Mouse (Mus musculus) CH12.LX (cell line): ENCODE results near the gene Fbxo39. TPM values are rescaled to one million over a fixed set of nuclear protein-coding genes. Genes with fewer than 3 reads are reported as not detected.

ENCODE experiments used
- DNase-seq: peaks from one replicate; pipeline ENCODE4 v3.0.0-alpha.2; 2013; ENCODE audit errors: extremely low read depth
- H3K27ac ChIP-seq: 2 replicates; pipeline ENCODE4 v1.5.1; 2012; ENCODE audit warnings: low read depth, mild to moderate bottlenecking, control low read depth, moderate library complexity; ENCODE audit not compliant: insufficient read depth
- H3K27me3 ChIP-seq: replicated peaks from 2 replicates; pipeline ENCODE3; 2012; ENCODE audit warnings: inconsistent platforms
- H3K36me3 ChIP-seq, 2 experiments: replicated peaks in 1 of 2; 2 replicates each; pipeline versions ENCODE3 to v1.6.1; 2012; ENCODE audit warnings: inconsistent platforms in 1 of 2, low read length in 1 of 2, mild to moderate bottlenecking in 1 of 2, mixed read lengths in 1 of 2, moderate library complexity in 1 of 2; ENCODE audit not compliant: control insufficient read depth in 1 of 2, insufficient read depth in 1 of 2
- H3K4me1 ChIP-seq, 2 experiments: 2 replicates each; pipeline ENCODE4 v1.6.1; 2012; ENCODE audit warnings: inconsistent platforms in 1 of 2, moderate library complexity in 1 of 2; ENCODE audit not compliant: insufficient read depth in 2 of 2, control insufficient read depth in 1 of 2
- H3K4me2 ChIP-seq: 2 replicates; pipeline ENCODE4 v1.6.1; 2012; ENCODE audit warnings: low read depth, mild to moderate bottlenecking, control low read depth; ENCODE audit not compliant: poor library complexity, insufficient read depth, severe bottlenecking
- H3K4me3 ChIP-seq, 3 experiments: fragments of 150-350 bp in 1 of 3; sonication (generic) in 1 of 3; replicated peaks in 1 of 3; 2 replicates each; pipeline versions ENCODE3 to v1.5.1; 2011 to 2012; ENCODE audit warnings: low read depth in 2 of 3, low read length in 2 of 3, mild to moderate bottlenecking in 2 of 3, moderate library complexity in 2 of 3, control low read depth in 1 of 3, improper control_type of control experiment in 1 of 3, inconsistent platforms in 1 of 3, mixed read lengths in 1 of 3; ENCODE audit not compliant: poor library complexity in 1 of 3
- H3K79me2 ChIP-seq: replicated peaks from 2 replicates; pipeline ENCODE4 v1.6.1; 2012; ENCODE audit warnings: mild to moderate bottlenecking, moderate library complexity; ENCODE audit not compliant: control insufficient read depth, poor library complexity, insufficient read depth, severe bottlenecking; ENCODE audit errors: extremely low read depth
- H3K9ac ChIP-seq: 2 replicates; pipeline ENCODE4 v1.6.1; 2012; ENCODE audit warnings: low read depth, mild to moderate bottlenecking, control low read depth, moderate library complexity; ENCODE audit not compliant: insufficient read depth
- H3K9me3 ChIP-seq: replicated peaks from 2 replicates; pipeline ENCODE3; 2012; ENCODE audit warnings: low read length, inconsistent platforms, mixed read lengths
- BHLHE40 ChIP-seq: IDR thresholded peaks from 2 replicates; pipeline ENCODE4 v1.6.1; 2011; ENCODE audit warnings: mild to moderate bottlenecking, low read depth, low read length, improper control_type of control experiment
- CHD2 ChIP-seq: IDR thresholded peaks from 2 replicates; pipeline ENCODE4 v1.6.1; 2011; ENCODE audit warnings: low read length, improper control_type of control experiment
- CTCF ChIP-seq, 2 experiments: IDR thresholded peaks in 1 of 2; conservative IDR thresholded peaks in 1 of 2; 2 replicates each; pipeline ENCODE4 v1.5.1; 2011 to 2012; ENCODE audit warnings: low read depth in 2 of 2, low read length in 2 of 2, improper control_type of control experiment in 1 of 2, inconsistent platforms in 1 of 2, mild to moderate bottlenecking in 1 of 2, moderate library complexity in 1 of 2
- E2F4 ChIP-seq: IDR thresholded peaks from 2 replicates; pipeline ENCODE4 v1.6.1; 2011; ENCODE audit warnings: low read depth, low read length, improper control_type of control experiment; ENCODE audit not compliant: insufficient replicate concordance
- EP300 ChIP-seq: IDR thresholded peaks from 2 replicates; pipeline ENCODE4 v1.6.1; 2011; ENCODE audit warnings: low read length, improper control_type of control experiment
- ETS1 ChIP-seq: conservative IDR thresholded peaks from 2 replicates; pipeline ENCODE4 v1.6.1; 2012; ENCODE audit warnings: low read depth, mild to moderate bottlenecking, inconsistent platforms, low read length, improper control_type of control experiment, moderate library complexity
- GABPA ChIP-seq: IDR thresholded peaks from 2 replicates; pipeline ENCODE4 v1.6.1; 2012; ENCODE audit warnings: low read depth, low read length, improper control_type of control experiment, inconsistent platforms; ENCODE audit not compliant: insufficient replicate concordance
- HCFC1 ChIP-seq: IDR thresholded peaks from 2 replicates; pipeline ENCODE4 v1.6.1; 2012; ENCODE audit warnings: low read depth, mild to moderate bottlenecking, inconsistent platforms, low read length, improper control_type of control experiment
- JUN ChIP-seq: IDR thresholded peaks from 2 replicates; pipeline ENCODE4 v1.6.1; 2011; ENCODE audit warnings: low read depth, mild to moderate bottlenecking, low read length, improper control_type of control experiment, moderate library complexity; ENCODE audit not compliant: insufficient read depth
- JUND ChIP-seq: conservative IDR thresholded peaks from 2 replicates; pipeline ENCODE4 v1.6.1; 2011; ENCODE audit warnings: low read depth, low read length, improper control_type of control experiment
- KAT2A ChIP-seq: IDR thresholded peaks from 2 replicates; pipeline ENCODE4 v1.6.1; 2012; ENCODE audit warnings: low read length, improper control_type of control experiment, inconsistent platforms; ENCODE audit not compliant: insufficient replicate concordance
- MAFK ChIP-seq: IDR thresholded peaks from 2 replicates; pipeline ENCODE4 v1.6.1; 2011; ENCODE audit warnings: low read length, improper control_type of control experiment; ENCODE audit not compliant: insufficient replicate concordance
- MAX ChIP-seq: IDR thresholded peaks from 2 replicates; pipeline ENCODE4 v1.6.1; 2011; ENCODE audit warnings: low read length, improper control_type of control experiment
- MAZ ChIP-seq: IDR thresholded peaks from 2 replicates; pipeline ENCODE4 v1.6.1; 2012; ENCODE audit warnings: low read depth, mild to moderate bottlenecking, inconsistent platforms, low read length, improper control_type of control experiment, moderate library complexity
- NRF1 ChIP-seq: IDR thresholded peaks from 2 replicates; pipeline ENCODE4 v1.6.1; 2014; ENCODE audit warnings: low read depth, mild to moderate bottlenecking, inconsistent platforms, low read length, improper control_type of control experiment, moderate library complexity
- PAX5 ChIP-seq: IDR thresholded peaks from 2 replicates; pipeline ENCODE4 v1.6.1; 2012; ENCODE audit warnings: low read length, inconsistent platforms, mixed read lengths
- POLR2A ChIP-seq: IDR thresholded peaks from 2 replicates; pipeline ENCODE4 v1.6.1; 2011; ENCODE audit warnings: low read depth, mild to moderate bottlenecking, improper control_type of control experiment, low read length
- POLR2AphosphoS2 ChIP-seq: IDR thresholded peaks from 2 replicates; pipeline ENCODE4 v1.6.1; 2011; ENCODE audit warnings: low read depth, low read length, improper control_type of control experiment
- RAD21 ChIP-seq: IDR thresholded peaks from 2 replicates; pipeline ENCODE4 v1.6.1; 2011; ENCODE audit warnings: low read depth, mild to moderate bottlenecking, low read length, improper control_type of control experiment, moderate library complexity
- RCOR1 ChIP-seq: conservative IDR thresholded peaks from 2 replicates; pipeline ENCODE4 v1.6.1; 2012; ENCODE audit warnings: low read depth, mild to moderate bottlenecking, inconsistent platforms, low read length, improper control_type of control experiment
- TCF12 ChIP-seq: IDR thresholded peaks from 2 replicates; pipeline ENCODE4 v1.6.1; 2014; ENCODE audit warnings: low read depth, mild to moderate bottlenecking, inconsistent platforms, low read length, improper control_type of control experiment
- USF1 ChIP-seq: IDR thresholded peaks from 2 replicates; pipeline ENCODE4 v1.6.1; 2014; ENCODE audit warnings: low read depth, mild to moderate bottlenecking, inconsistent platforms, low read length, improper control_type of control experiment
- USF2 ChIP-seq: conservative IDR thresholded peaks from 2 replicates; pipeline ENCODE4 v1.6.1; 2011; ENCODE audit warnings: low read depth, low read length, improper control_type of control experiment
- ZC3H11A ChIP-seq: IDR thresholded peaks from 2 replicates; pipeline ENCODE4 v1.6.1; 2012; ENCODE audit warnings: low read depth, mild to moderate bottlenecking, inconsistent platforms, low read length, improper control_type of control experiment
- ZKSCAN1 ChIP-seq: IDR thresholded peaks from 2 replicates; pipeline ENCODE4 v1.6.1; 2012; ENCODE audit warnings: low read depth, inconsistent platforms, low read length, improper control_type of control experiment, borderline replicate concordance
- ZNF384 ChIP-seq: IDR thresholded peaks from 2 replicates; pipeline ENCODE4 v1.6.1; 2012; ENCODE audit warnings: low read depth, low read length, improper control_type of control experiment, inconsistent platforms
- dilution Hi-C: fragments of 300-500 bp; cut with MboI; formaldehyde crosslinking; loops from 2 replicates; pipeline ENCODE4 v1.14.3; 2020; ENCODE audit warnings: low sequenced_read_pairs; ENCODE audit not compliant: extremely low pct_unique_long_range_greater_than_20kb, extremely low pct_ligation_motif_present
- in situ Hi-C: fragments of 300-500 bp; cut with MboI; formaldehyde crosslinking; loops from 3 replicates; pipeline ENCODE4 v1.14.3; 2019; ENCODE audit warnings: low sequenced_read_pairs, low pct_ligation_motif_present, low pct_unique_long_range_greater_than_20kb, mixed read lengths
- polyA plus RNA-seq: library from polyadenylated mRNA; unstranded; fragments of >175 nt; gene quantifications from 2 replicates; pipeline ENCODE4 v1.2.1, GENCODE M21; 2012; ENCODE audit warnings: low read depth; ENCODE audit not compliant: insufficient read length
- total RNA-seq, 2 experiments: library from RNA; depleted of rRNA; stranded (reverse); fragments of 300-350 nt in 1 of 2; fragments of >200 nt in 1 of 2; gene quantifications; 2 replicates each; pipeline ENCODE4 v1.2.3; 2012 to 2014

The Fbxo39 gene
- total and polyA plus RNA-seq, 3 experiments: 0.13 TPM; not detected in 2

DNA sequence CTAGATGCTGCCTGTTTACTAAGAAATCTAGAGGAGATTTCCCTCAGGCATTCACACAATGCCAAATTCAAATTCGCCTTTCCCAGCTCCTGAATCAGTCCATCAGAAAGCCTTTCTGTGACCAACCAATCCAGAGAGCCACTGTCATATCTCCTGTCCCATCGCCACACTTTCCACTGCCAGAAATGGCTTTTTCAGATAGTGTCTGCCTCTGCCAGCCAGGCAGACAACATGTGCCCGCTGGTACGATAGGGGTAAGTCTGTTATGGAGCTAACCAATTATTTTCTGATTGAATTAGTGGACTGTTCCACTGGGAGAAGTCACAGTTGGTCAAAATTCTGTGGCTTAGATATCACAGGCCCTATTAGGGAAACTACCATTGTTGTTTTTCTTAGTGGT is 20.4 kb downstream of the Fbxo39 start:
- H3K36me3 ChIP-seq: no peaks in the 10 kb centered on the region
- no peak for DNase-seq
- in situ Hi-C loops (no loop called here), dilution Hi-C loops (no loop called here)
- no peak overlapping the region for H3K4me2 ChIP-seq
- 0 out of 4 replicates have a peak, but pooled peaks cover 0 to 3% of the 10 kb centered on the region in 2 experiments for H3K4me1 ChIP-seq
- H3K9me3 ChIP-seq: no peaks in the 10 kb centered on the region
- peaks cover 30% of the 10 kb centered on the region for H3K27me3 ChIP-seq
- no peak overlapping the region for H3K9ac ChIP-seq
- H3K27ac ChIP-seq: no peak overlapping the region
- no peaks in the 10 kb centered on the region for H3K79me2 ChIP-seq
- H3K4me3 ChIP-seq: no peak overlapping the region
- TF ChIP-seq RCOR1 (no peak), CHD2 (no peak), JUN (no peak), BHLHE40 (no peak), USF2 (no peak), RAD21 (no peak), CTCF (conservative IDR thresholded peaks at IDR 0.05 in 1 of 2, IDR thresholded peaks at IDR 0.05 in 1 of 2; ENCODE audit: low read depth in 2 of 2, low read length in 2 of 2) (no peak), ETS1 (no peak), KAT2A (no peak), GABPA (no peak), ZC3H11A (no peak), JUND (no peak), PAX5 (no peak), USF1 (no peak), HCFC1 (no peak), MAX (no peak), ZNF384 (no peak)
- TF ChIP-seq, all 38 proteins: peak for 0

GRCm38 (mm10) chr11:72336726-72337125 is 22.5 kb downstream of the Fbxo39 start:
- dilution Hi-C loops: no loop called here
- H3K27ac ChIP-seq: no peak overlapping the region
- H3K9me3 ChIP-seq: no peaks in the 10 kb centered on the region
- no peak overlapping the region for H3K4me2 ChIP-seq
- peaks cover 40% of the 10 kb centered on the region for H3K27me3 ChIP-seq
- no peak overlapping the region for H3K9ac ChIP-seq
- no peaks in the 10 kb centered on the region for H3K79me2 ChIP-seq
- no peak overlapping the region for H3K4me3 ChIP-seq
- H3K36me3 ChIP-seq: no peaks in the 10 kb centered on the region
- in situ Hi-C loops: no loop called here
- TF ChIP-seq BHLHE40: no peak
- TF ChIP-seq E2F4: no peak
- TF ChIP-seq HCFC1: no peak
- TF ChIP-seq JUND: no peak
- no peak for TF ChIP-seq POLR2A
- TF ChIP-seq MAFK: no peak
- TF ChIP-seq MAZ: no peak
- no peak for TF ChIP-seq NRF1
- no peak for TF ChIP-seq POLR2AphosphoS2
- no peak for TF ChIP-seq TCF12
- TF ChIP-seq ZKSCAN1: no peak
- no peak for TF ChIP-seq EP300
- TF ChIP-seq PAX5: no peak
- TF ChIP-seq USF1: no peak
- 0 out of 4 replicates have a peak, but pooled peaks cover 0 to 3% of the 10 kb centered on the region in 2 experiments for H3K4me1 ChIP-seq
- no peak for DNase-seq
